9 mouse cellular contexts compared by ENCODE assay signal in the genomic region with DNA sequence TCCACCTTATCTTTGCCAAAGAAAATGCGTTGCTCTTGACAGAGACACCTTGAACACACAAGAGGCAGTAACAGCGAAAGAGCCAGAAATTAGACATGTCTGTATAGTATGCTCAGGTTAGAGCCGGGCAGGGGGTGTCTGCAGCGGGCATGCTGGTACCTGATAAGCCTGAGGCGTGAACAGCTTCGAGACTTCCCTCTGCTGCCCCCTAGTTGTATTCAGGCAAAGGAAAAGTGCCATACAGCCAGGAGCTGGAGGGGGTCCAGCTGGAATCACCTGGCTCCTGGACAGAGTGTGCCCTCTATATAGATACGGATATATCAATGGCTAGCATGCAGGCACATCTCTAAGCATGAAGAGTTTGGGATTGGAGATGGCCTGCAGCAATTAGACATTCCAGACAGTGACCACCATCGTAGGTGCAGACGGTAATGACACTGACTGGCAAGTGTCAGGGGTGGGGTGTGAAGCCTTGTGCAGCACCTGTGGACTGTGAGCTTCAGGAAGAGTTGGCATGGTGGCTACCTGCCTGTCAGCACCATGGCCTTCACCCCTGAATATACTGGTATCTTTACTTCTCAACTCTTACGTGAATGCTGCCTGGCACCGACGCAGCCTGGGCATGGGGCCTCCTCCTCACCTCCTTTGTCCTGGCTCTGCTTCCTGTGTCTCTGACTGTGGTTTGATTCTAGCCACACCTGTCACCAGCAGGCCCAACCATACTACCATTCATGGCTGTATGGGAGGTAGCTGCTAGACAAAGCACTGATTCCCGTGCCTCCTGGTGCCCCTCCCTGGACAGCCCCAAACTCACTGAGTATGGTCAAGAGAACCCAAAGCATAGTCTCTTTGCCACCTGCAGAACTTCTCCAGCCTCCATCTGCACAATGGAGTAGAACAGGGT. TPM values are rescaled to one million over a fixed set of nuclear protein-coding genes. Genes with fewer than 3 reads are reported as not detected.
DNase-seq lines count a peak whose midpoint lies in the region; ATAC-seq and TF ChIP-seq lines count a peak whose summit lies in the region.
"Had no signal": no experiment of that assay in that cellular context is flagged by ENCODE, and none has a peak within 500 bp of the region (broad histone marks: within the 10 kb centered on the region; RNA-seq: fewer than 3 reads in every experiment).

No protein-coding gene starts in this region.

- no peak overlapping the region for H3K9ac ChIP-seq in heart, embryonic 11.5 days (ENCODE audit: low read depth, low read length)
- H3K9ac ChIP-seq: limb, embryonic 12.5 days had no signal

- peaks cover 9% of the 10 kb centered on the region; the same call in 1 of the 2 replicates for H3K27me3 ChIP-seq in heart, embryonic 11.5 days (ENCODE audit: control insufficient read depth, insufficient read depth, low read length)
- H3K27me3 ChIP-seq in G1E (ENCODE audit: insufficient read depth, low read length) = peaks cover 90% of the 10 kb centered on the region
- H3K27me3 ChIP-seq: limb, embryonic 12.5 days had no signal

- 55% methylated on average over 13 of the region's 13 CpGs for WGBS in heart, embryonic 11.5 days (ENCODE audit: insufficient replicate concordance)

- H3K27ac ChIP-seq in heart, embryonic 11.5 days (ENCODE audit: low read depth, low read length) = no peak overlapping the region
- H3K27ac ChIP-seq: limb, embryonic 12.5 days had no signal

- no peaks in the 10 kb centered on the region for H3K9me3 ChIP-seq in heart, embryonic 11.5 days (replicated peaks; ENCODE audit: control insufficient read depth, low read length)
- H3K9me3 ChIP-seq in G1E (replicated peaks) = no peaks in the 10 kb centered on the region
- H3K9me3 ChIP-seq: limb, embryonic 12.5 days had no signal

- peak; percentile 14; the same call in 1 of the 2 replicates for TF ChIP-seq CTCF in G1E (IDR thresholded peaks at IDR 0.05; ENCODE audit: low read depth, low read length)

- H3K36me3 ChIP-seq in heart, embryonic 11.5 days (ENCODE audit: control insufficient read depth, insufficient read depth, low read length) = no peaks in the 10 kb centered on the region
- no peaks in the 10 kb centered on the region for H3K36me3 ChIP-seq in G1E (replicated peaks)
- H3K36me3 ChIP-seq: limb, embryonic 12.5 days had no signal

- no peak overlapping the region for H3K4me2 ChIP-seq in heart, embryonic 11.5 days
- H3K4me2 ChIP-seq: limb, embryonic 12.5 days had no signal

- peaks cover 49% of the 10 kb centered on the region for H3K4me1 ChIP-seq in heart, embryonic 11.5 days (ENCODE audit: control insufficient read depth, insufficient read depth, low read length)
- peaks cover 11% of the 10 kb centered on the region; the same call in 1 of the 2 replicates for H3K4me1 ChIP-seq in G1E (ENCODE audit: insufficient read depth, low read depth, low read length)

- H3K4me3 ChIP-seq in heart, embryonic 11.5 days (ENCODE audit: low read depth, low read length) = no peak overlapping the region
- H3K4me3 ChIP-seq in G1E (ENCODE audit: low read depth, low read length) = no peak overlapping the region
- H3K4me3 ChIP-seq: limb, embryonic 12.5 days had no signal

- DNase-seq in heart, adult 8-10 months (ENCODE audit: low spot score) = peak; percentile 68
- DNase-seq in G1E (ENCODE audit: low spot score) = peak; percentile 42
- DNase-seq in cerebellum, postnatal 10 days = peak; percentile 83 to 87
- DNase-seq in kidney, postnatal 14 days = peak; percentile 61
- peak; percentile 60 for DNase-seq in retina, postnatal 1 day
- no peak for DNase-seq in left cerebral cortex, adult 11 months (ENCODE audit: low spot score)
- no peak for DNase-seq in left cerebral cortex, adult 8-10 months (ENCODE audit: low spot score in 2 of 2)

- ATAC-seq in heart, embryonic 11.5 days (replicated peaks; ENCODE audit: insufficient number of reproducible peaks, low FRiP score, low TSS enrichment) = no peak
- ATAC-seq in G1E (ENCODE audit: extremely low read depth, insufficient number of reproducible peaks, low FRiP score, poor library complexity, severe bottlenecking) = no peak

RNA-seq across cellular contexts. Expression of a gene that starts 54.0 kb away (rescaled TPM):
- 10 to 100 TPM; 50.5 to 61.2 (median 56.9) TPM for total RNA-seq in heart, adult 8-10 months (2022)
- 4.2 and 5.2 TPM in 2 replicates for polyA plus RNA-seq in heart, embryonic 11.5 days (2014; fragmentation: Nextera tagmentation; extraction: Ambion mirVana)
- total RNA-seq in G1E (2014; fragmentation: Nextera tagmentation) (not detected in 2 replicates), G1E (2017) (0.05 and 0.06 TPM in 2 replicates)
- 0.03 TPM in 1 of 2 replicates, not detected in the other for polyA plus RNA-seq in G1E (2012)
- 10 to 100 TPM; 23.5 to 28.6 (median 26.1) TPM for total RNA-seq in left cerebral cortex, adult 8-10 months (2022)

Comparison
In these comparisons a context has a peak if more than half of its experiments do, and no peak if none do; other contexts are left out.
1. DNase-seq: peak in heart, adult 8-10 months (single experiment), G1E (single experiment), cerebellum, postnatal 10 days (2 of 2), kidney, postnatal 14 days (single experiment) and retina, postnatal 1 day (single experiment); none in left cerebral cortex, adult 11 months (single experiment) and left cerebral cortex, adult 8-10 months (0 of 2).
2. RNA of a gene that starts 54.0 kb away (total RNA-seq): 50.5 to 61.2 TPM in heart, adult 8-10 months and 23.5 to 28.6 TPM in left cerebral cortex, adult 8-10 months; 0.05 to 0.06 TPM in G1E; every median in the first group is over 10 times any median in the second.